Mouse (Mus musculus) adrenal gland, postnatal 25 days (tissue): Measurements from ENCODE around the gene Chchd6. TPM values are rescaled to one million over a fixed set of nuclear protein-coding genes. Genes with fewer than 3 reads are reported as not detected.

Experiments
- DNase-seq: peaks from one replicate; pipeline ENCODE4 v3.0.0; 2021; ENCODE audit warnings: mixed read lengths
- total RNA-seq: library from RNA; stranded (reverse); gene quantifications from 2 replicates; pipeline ENCODE4 v1.2.3, GENCODE M21; 2021

The Chchd6 gene
- total RNA-seq, 1 experiment from 2014 or later, result 22.1 TPM

DNA sequence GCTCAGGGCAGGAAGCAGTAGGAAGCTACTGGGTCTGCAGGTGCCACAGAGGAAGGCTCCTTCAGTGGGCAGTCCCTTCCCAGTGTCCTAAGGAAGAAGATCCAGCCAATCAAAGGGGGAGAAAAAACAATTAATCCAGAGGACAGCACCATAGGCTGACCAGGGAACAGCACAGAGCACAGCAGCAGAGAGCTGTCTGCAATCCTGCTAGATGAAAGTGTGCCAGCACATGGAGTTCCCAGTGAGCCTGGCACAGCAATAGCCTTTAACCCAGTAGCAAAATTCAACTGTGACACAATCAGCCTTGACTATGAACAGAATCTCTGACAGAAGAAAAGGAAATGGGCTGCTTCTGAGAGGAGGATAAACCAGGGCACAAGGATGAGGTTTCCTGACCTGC is 9.8 kb downstream of the Chchd6 start:
- DNase-seq, result peak; percentile 18

DNA sequence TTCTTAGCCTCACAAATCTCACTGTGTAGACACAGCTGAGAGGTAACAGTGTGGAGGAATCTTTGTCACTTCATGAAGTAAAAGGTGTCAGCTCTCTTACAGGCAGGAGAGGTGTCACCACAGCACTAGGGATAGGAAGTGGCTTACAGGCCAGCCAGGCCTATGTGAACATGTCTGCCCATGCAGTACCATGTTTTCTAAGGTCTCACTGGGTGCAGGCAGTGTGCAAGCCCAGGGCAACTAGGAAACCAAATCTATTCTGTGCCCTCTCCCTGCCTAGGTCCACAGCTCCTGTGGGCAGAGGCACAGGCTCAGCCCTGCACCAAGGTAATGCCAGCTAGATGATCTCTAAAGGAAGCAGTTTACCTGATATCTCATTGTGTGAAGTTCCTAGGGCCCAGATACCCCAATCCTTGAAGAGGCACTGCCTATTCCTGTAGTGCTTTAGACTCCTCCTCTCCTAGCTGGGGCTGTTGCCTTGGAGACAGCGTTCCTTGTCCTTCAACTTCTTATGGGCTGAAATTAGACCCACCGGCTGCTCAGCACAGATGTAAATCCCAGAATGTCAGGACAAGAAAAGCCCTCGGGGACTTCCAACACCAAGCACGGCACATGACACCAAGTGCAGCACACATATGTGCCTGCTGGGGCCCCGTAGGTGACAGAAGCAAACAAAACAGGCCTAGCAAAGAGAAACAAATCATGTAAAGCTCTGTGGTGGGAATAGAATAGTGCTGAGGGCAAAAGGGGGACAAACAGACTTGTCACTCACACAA is 10.6 kb downstream of the Chchd6 start:
- no peak for DNase-seq

DNA sequence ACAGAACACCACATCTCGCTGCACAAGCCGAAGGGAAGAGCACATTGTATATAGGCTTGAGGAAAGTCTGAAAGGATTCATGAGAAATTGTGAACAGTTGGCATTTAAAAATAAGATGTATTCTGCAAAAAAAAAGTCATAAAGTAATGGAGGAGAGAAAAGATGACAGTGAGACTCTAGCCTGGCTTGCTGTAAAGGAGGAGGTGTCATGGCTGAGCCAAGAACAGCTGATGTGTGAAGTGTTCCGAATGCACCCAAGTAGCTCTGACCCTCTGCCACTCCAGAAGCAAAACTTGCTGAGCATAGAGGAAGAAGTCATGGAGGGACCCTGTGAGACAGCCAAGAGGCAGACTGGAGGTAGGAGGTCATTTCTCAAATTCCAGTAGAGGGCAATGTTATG is 12.3 kb downstream of the Chchd6 start:
- DNase-seq, result no peak

DNA sequence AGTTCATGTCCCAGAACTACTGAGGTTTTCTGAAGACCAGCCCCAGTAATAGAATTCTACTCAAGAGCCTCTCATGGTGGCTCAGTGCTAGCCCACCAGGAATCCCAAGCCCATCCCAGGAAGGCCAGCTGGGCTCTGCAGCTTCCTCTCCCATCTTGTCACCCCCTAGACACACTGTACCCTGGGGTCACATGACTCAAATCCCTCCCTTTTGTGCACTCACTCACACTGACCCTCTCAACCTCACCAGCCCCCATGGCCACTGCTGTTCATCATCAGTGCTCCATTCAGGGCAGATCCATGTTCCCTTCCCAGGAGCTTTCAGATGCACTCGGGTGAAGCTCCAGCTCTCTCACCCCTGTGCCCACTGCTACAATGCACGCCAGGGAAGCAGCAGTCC is 20.8 kb downstream of the Chchd6 start:
- no peak for DNase-seq

DNA sequence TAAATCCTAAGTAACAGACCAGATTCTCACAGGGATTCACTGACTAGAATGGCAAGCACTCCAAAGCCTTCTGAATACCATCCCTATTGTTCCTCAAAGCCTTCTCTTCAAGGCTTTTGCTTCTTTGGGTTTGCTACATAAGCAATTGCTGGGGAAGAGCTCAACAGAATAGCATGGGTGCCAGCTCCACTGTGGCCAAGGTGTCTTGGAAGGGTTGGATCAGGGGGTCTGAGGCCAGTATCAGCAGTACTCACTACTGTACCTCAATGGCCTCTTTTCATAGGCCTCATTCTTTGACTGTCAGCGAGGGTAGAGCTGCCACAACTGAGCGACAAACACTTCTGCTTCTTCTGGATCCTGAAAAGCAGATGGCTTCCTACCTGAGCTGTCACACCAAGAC is 21.7 kb downstream of the Chchd6 start:
- no peak for DNase-seq

DNA sequence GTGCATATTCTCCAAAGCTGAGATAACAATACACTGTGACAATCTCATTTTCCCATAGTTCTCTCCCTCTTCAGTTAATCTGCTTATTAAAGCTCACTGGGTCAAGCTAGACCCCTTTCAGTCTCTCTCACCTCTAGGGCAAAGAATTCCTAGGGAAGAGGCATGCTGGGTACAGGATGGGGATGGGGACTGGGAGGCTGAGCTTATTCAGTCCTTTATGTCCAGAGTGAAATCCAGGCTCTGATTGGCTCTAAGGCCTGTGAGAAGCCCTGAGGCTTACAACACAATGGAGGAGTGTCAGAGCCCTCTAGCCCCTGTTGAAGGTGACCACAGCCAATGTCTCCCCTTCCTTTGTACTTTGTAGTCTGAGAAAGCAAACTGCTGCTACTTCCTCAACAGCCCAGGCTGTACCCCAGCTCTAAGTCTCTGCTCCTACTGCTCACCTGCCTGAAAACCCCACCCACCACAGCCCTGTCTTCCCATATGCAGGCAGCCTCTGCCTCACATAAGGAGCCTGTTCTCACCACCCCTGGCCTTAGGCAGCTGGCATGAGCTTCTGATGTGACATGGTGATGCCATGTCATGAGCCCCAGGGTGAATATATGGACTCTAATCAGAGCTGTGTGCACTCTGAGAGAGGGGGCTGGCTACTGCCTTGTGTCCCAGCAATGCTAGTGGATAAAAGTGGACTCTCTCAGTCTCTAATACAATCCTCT is 22.4 kb downstream of the Chchd6 start:
- no peak for DNase-seq

DNA sequence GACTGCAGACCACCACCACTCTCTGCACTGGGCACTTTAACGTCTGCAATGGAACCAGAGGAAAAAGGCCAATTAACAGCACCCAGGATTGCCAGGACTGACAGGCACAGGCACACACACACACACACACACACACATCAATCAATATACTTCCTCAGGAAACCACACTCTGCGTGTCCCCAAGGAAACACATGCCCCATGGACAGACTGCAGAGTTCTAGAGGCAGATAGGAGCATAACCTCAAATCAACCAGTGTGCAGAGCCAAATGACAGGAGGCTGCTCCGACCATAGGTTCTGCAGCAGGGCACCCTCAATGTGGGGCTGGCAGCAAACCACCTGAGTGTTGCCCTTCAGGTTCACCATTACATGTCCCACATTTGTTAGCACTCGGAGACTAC is 26.1 kb downstream of the Chchd6 start:
- DNase-seq, result no peak

DNA sequence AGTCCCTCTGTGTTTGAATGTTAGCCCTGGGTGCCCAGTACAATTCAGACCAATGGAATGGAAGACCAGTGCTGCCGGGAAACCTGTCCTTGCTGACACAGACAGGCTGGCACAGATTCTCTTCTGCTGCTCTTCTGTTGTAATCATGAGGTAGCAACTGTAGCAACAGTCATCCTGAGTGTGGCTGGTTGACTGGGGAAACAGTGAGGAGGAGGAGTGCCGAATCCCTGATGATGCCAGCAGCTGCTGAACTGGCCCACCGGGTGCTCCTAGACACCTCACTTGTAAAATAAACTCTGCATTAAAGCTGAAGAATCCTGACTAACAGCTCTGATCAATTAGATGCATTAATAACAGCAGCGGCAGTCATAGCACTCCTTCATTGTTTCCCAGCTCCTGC is 28.7 kb downstream of the Chchd6 start:
- DNase-seq, result no peak

DNA sequence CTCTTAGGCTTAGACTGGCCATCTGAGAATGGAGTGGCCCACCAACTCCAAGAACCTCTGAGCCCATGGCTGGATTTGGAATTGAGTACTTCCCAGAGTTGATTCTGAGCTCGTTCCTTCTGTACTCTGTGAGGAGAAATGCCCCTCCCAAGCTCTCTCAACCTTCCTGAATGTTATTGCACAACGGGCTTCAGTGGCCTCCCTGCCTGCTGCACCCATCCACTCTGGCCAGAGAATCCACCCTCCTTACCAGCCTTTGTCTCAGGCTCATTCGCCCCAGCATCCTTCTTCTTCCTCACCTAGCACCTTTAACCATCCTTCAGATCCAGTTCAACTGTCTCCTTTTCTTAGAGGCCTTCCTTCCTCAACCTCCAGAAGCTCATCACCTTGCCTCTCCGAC is 32.1 kb downstream of the Chchd6 start:
- DNase-seq, result no peak

DNA sequence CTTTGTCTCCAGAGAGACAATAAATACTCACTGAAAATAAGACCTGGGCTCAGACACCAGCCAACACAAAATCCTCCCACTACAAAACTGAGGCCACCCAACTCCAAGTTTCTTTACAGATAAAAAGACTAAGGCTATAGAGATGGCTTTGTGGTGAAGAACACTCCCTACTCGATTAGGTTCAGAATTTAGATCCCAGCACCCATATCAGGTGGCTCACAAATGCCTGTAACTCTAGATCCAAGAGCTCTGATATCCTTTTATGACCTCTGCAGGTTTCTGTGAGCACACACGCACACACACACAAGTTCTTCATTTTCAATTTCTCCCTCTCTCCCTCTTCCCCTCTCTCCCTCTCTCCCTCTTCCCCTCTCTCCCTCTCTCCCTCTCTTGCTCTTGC is 34.6 kb downstream of the Chchd6 start:
- no peak for DNase-seq

DNA sequence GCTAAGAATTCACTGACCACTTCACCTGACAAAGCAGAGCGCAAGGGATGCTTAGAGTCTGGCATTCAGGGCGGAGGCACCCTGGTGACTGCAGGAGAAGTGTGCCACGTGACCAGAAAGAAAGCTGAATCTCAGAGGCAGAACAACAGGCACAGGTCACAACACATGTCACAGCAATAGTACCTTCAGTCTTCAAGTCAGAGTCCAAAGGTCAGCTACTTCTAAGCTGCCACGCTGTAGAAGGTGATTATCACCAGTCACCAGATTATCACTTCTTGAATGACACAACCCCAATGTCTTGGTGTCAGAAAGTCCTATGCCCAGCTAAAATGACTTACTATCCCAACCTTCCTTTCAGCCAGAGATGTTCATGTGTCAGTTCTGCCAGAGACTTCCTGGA is 37.8 kb downstream of the Chchd6 start:
- no peak for DNase-seq

DNA sequence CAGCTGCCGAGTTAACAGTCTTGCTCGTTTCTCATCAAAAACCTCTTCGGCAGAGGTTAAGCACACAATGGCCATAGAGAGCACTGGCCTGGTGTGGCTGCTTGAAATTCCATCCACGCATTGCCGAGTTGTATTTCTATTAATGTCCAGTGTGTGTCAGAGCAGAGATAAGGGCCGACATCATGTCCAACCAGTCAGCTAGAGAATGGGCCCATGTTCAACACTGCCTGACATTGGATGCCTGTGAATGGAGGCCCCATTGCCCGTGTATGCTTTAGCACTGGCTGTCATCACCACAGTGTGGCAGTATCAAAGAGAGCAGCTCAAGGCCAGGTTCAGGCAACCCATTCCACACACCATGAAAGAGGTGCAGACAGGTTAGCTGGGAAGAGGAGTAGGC is 38.9 kb downstream of the Chchd6 start:
- no peak for DNase-seq

DNA sequence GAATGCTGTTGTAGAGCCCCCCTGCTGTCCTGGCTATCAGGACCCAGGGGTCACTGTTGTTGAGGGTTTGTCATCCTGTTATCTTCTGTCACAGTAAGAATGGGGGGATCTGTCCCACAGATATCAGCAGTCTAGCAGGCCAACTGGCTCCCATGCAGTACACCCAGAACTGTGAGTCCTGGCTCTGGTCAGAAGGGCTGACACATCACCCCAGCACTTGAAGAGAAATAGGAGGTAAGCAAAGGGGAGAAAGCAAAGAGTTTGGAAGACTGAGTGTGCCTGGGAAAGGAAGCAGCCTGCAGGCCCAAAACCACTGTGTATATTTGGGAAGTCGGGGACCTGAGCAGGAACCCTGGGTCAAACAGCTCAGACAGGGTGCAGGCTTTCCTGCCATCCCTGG is 39.5 kb downstream of the Chchd6 start:
- no peak for DNase-seq

DNA sequence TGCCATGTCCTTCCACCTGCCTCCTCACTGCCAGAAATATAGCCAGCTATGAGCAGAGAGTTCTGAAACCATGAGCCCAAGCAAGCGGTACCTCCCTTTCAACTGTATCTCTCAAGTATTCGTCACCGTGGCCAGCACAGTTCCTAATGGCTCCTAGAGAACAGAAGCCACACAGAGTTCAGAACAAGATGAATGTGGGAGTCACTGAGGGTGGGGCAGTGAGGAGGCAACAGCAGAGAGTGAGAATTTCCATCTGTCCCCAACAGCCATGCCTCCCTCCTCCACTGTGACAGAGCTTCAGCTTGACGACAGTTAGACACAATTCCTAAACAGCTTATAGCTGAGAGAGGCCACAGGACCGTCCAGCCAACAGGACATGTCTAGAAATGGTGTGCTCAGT is 41.4 kb downstream of the Chchd6 start:
- no peak for DNase-seq

DNA sequence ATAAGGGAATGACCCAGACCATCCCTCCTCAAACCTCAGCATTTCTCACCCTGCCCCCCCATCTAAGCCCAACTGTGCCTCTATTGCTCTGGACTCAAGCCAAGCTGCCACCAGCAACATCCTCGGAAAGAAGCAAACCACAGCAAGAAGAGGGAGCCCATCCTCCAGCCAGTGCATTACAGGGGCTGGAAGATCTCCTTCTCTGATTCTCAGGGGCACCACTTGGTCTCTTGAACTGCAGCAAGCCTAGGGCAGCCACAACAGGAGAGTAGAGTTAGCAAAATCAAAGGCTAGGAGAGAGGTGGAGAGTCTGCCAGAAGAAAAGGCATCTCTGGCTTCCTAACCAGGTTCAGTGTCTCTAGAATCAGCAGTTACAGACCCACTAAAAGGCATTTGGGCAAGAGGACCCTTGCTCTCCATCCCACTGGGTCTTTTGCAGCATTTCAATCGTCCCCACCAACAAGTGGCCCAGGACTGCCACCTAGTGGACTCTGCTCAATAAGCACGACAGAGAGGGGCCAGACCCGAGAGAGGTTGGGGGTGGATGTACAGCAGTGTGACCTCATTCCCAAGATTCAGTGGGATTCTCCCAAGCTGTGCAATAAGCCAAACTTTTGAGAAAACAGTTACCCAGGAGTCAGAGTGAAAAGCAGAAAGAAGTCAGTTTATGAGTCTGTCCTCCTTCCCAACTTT is 42.3 kb downstream of the Chchd6 start:
- peak; percentile 81 for DNase-seq

DNA sequence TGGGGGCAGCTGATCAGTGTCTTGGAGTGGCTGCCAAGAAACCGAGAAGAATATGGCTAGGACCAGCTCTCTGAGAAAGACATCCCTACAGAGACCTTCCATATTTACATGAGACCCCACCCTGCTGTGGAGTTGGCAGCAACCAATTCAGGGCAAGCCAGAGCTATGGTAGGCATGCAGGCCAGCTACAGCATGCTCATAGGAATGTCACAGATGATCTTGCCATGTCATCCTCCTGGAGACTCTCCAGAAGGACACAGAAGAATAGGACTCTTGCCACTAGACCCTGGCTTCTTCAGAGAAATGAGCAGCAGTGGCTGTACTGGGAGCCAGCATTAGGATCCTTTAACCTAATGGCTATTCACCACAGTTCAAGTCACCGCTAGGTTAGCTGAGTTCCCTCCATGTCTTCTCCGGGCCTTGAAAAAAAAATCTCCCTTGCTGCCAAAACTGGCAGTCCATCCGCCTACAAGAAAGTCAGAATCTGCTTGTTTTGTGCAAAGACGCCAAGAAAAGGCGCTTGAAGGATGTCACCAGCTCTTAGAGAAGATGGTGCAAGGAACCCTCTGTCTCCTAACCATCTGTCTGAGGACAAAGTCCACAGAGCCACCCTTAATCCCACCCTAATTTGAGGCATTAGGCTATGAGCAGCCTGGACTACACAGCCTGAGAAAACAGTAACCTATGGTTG is 43.0 kb downstream of the Chchd6 start:
- DNase-seq, result no peak

DNA sequence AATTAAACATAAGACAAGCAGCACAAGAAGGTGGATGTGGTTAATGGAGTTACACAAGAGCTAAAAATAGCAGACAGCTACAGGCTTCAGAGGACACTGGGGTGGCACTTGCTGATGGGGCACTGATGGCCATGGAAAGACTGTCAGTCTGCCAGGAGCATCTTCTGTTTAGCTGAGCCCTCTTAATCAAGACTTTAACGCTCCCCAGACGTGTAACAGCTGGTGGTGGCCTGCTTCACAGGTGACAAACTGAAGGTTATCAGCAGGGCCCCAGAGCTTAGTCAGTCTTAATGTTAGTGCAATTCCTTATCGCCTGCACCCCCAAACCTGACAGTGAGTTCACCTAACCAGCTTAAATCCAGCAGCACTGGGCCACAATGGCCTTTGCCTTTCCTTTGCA is 46.3 kb downstream of the Chchd6 start:
- no peak for DNase-seq

DNA sequence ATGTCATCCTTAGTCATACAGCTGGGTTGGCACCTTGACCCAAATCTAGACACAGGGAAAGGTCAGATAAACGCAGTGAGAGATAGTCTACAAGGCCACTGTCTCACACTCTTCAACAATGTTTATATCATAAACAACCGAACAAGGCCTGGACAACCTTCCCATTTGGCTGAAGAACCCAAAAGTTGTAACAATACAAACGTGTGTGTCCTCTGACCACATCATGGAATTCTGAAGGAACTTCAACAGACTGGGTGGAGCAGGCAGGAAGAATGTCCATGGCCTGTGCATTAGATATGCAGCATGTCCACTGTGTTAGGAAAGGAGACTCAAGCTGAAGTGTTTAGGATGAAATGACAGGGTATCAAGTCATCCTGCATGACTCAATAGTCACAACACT is 47.5 kb downstream of the Chchd6 start:
- no peak for DNase-seq

DNA sequence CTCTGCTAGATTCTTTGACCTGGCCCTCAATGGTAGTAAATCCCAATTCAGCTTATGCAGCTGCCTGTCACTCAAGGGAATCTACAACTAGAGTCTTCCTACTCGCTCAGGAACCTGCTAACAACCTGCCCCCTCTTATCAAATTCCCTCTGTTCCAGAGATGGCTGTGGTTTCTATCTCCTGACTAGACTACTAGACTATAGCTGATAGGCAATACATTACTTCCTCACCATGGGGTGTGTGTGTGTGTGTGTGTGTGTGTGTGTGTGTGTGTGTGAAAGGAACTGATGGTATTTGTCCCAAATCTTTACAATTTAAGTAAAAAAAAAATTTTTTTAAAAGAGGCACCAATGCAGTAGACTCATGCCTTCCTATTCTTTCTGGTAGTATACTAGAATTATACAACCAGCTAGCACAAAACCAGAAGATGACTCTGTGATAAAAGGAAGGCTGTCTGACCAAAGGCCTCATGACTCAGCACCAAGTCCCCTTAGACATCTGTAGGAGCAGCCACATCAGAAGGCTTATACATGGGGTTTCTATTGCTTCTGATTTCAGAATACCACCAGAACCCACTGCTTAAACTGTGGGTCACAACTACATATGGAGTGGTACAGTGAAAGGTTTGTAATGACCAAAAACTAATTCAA is 57.2 kb downstream of the Chchd6 start:
- no peak for DNase-seq

DNA sequence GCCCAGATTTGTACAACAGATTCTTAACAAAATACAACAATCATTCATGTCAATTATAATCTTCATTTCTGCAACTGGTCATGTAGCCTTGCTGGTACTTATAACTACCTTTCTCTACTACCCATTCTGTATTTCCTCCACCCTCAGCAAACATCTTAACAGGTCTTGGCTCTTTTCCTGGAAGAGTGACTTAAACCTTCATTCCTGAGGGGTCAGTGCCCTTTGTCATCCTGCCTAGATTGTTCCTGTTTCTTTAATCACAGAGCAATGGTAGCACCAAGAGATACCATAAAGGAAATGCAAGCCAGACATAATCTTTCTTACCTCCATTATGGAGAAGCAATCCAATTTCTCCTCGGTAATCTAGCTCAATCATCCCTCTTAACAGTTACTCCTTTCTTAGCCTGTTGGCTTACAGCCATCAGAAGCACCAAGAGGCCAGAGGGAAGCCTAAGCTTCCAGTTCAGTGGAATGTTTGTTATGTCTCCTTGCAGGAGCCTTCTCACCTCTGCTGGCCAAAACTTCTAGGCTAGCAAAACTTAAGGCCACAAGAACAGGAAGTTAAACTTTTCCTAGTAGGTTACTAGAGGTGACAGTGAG is 59.7 kb downstream of the Chchd6 start:
- DNase-seq, result no peak

DNA sequence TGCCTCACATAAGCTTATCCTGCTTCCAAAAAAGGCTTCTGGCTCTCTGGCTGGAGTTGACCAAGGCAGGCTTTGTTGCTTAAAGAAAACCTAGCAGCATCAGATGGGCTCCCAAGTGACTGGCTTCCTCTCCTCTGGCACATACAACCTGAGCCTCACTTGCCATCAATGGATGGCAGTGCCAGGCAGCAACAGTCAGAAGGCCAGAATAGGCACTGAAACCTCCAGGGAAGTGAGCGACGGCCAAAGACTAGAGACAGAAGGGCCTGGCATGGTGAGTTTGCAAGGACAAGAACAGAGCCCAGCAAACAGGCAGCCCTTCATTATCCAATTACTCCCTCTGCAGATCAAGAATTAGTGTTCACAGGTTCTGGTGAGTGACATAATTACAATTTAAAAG is 70.7 kb downstream of the Chchd6 start:
- DNase-seq, result no peak

DNA sequence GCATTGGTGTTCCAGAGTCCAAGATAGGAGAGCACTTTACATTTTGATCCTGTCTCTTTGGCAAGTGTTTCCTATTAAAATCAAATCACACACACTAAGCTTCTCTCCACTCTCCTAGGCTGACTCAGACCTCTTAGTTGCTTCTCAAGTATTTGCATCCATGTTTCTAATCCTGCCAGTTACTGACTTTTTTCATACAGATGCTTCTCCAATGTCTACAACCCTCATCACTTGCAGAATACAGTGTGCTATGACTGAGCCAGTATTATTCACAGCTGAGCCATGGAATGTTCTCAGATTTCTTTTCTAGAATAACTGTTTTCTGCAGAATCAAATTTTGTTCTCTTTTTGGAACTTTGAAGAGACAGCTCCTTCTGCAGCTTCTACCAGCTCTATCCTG is 85.3 kb downstream of the Chchd6 start:
- no peak for DNase-seq
